Mouse (Mus musculus): ENCODE measurements around the gene Htra1. TPM values are rescaled to one million over a fixed set of nuclear protein-coding genes. Genes with fewer than 3 reads are reported as not detected.
A peak's percentile ranks its signal among the peaks of the same experiment; 100 is the strongest.

Htra1 gene
- total RNA-seq, 2 experiments from 2014 or later: 214 to 291 TPM

- DNase-seq (ENCODE audit: extremely low spot score in 1 of 2, low spot score in 1 of 2): no peak
Measured at GRCm38 (mm10) chr7:130965396-130965795, 29.5 kb downstream of the Htra1 start.

- DNase-seq (ENCODE audit: extremely low spot score in 1 of 2, low spot score in 1 of 2): no peak
Measured at GRCm38 (mm10) chr7:130965909-130966365, 30.0 kb downstream of the Htra1 start.

- DNase-seq (ENCODE audit: extremely low spot score in 1 of 2, low spot score in 1 of 2): no peak
Measured at GRCm38 (mm10) chr7:130966451-130966850, 30.5 kb downstream of the Htra1 start.

- no peak for DNase-seq (ENCODE audit: extremely low spot score in 1 of 2, low spot score in 1 of 2)
Measured at GRCm38 (mm10) chr7:130966876-130967275, 31.0 kb downstream of the Htra1 start.

GRCm38 (mm10) chr7:130967901-130968300 is 32.0 kb downstream of the Htra1 start:
- no peak for DNase-seq (ENCODE audit: extremely low spot score in 1 of 2, low spot score in 1 of 2)

GRCm38 (mm10) chr7:130968537-130968936 is 32.6 kb downstream of the Htra1 start:
- DNase-seq (ENCODE audit: extremely low spot score in 1 of 2, low spot score in 1 of 2): no peak

GRCm38 (mm10) chr7:130969076-130969475 is 33.2 kb downstream of the Htra1 start:
- no peak for DNase-seq (ENCODE audit: extremely low spot score in 1 of 2, low spot score in 1 of 2)

GRCm38 (mm10) chr7:130969507-130969906 is 33.6 kb downstream of the Htra1 start:
- no peak for DNase-seq (ENCODE audit: extremely low spot score in 1 of 2, low spot score in 1 of 2)

GRCm38 (mm10) chr7:130972767-130973166 is 36.9 kb downstream of the Htra1 start:
- DNase-seq (ENCODE audit: extremely low spot score in 1 of 2, low spot score in 1 of 2): no peak

GRCm38 (mm10) chr7:130976305-130976935 is 40.5 kb downstream of the Htra1 start:
- DNase-seq (ENCODE audit: extremely low spot score in 1 of 2, low spot score in 1 of 2): no peak

- DNase-seq (ENCODE audit: extremely low spot score in 1 of 2, low spot score in 1 of 2): peak in 1 of 2 experiments; percentile 63
Measured at GRCm38 (mm10) chr7:130977794-130978521, 42.0 kb downstream of the Htra1 start.

- no peak for DNase-seq (ENCODE audit: extremely low spot score in 1 of 2, low spot score in 1 of 2)
Measured at GRCm38 (mm10) chr7:130978545-130978944, 42.6 kb downstream of the Htra1 start.

GRCm38 (mm10) chr7:130980130-130980529 is 44.2 kb downstream of the Htra1 start:
- DNase-seq (ENCODE audit: extremely low spot score in 1 of 2, low spot score in 1 of 2): no peak

GRCm38 (mm10) chr7:130982371-130982770 is 46.5 kb downstream of the Htra1 start:
- DNase-seq (ENCODE audit: extremely low spot score in 1 of 2, low spot score in 1 of 2): no peak

- DNase-seq (ENCODE audit: extremely low spot score in 1 of 2, low spot score in 1 of 2): no peak
Measured at GRCm38 (mm10) chr7:130982881-130983280, 47.0 kb downstream of the Htra1 start.

GRCm38 (mm10) chr7:130984294-130984693 is 48.4 kb downstream of the Htra1 start:
- no peak for DNase-seq (ENCODE audit: extremely low spot score in 1 of 2, low spot score in 1 of 2)

GRCm38 (mm10) chr7:130985193-130985592 is 49.3 kb downstream of the Htra1 start:
- no peak for DNase-seq (ENCODE audit: extremely low spot score in 1 of 2, low spot score in 1 of 2)

- DNase-seq (ENCODE audit: extremely low spot score in 1 of 2, low spot score in 1 of 2): no peak
Measured at GRCm38 (mm10) chr7:130985716-130986115, 49.8 kb downstream of the Htra1 start.

GRCm38 (mm10) chr7:130988146-130988545 is 52.2 kb downstream of the Htra1 start:
- no peak for DNase-seq (ENCODE audit: extremely low spot score in 1 of 2, low spot score in 1 of 2)

- no peak for DNase-seq (ENCODE audit: extremely low spot score in 1 of 2, low spot score in 1 of 2)
Measured at GRCm38 (mm10) chr7:130989371-130989770, 53.5 kb downstream of the Htra1 start.

- DNase-seq (ENCODE audit: extremely low spot score in 1 of 2, low spot score in 1 of 2): no peak
Measured at GRCm38 (mm10) chr7:130991174-130991789, 55.4 kb downstream of the Htra1 start.
